Mouse (Mus musculus) liver, embryonic 11.5 days (tissue): ENCODE data around the gene Nab1. TPM values are rescaled to one million over a fixed set of nuclear protein-coding genes. Genes with fewer than 3 reads are reported as not detected.

ENCODE experiments used
- ATAC-seq: fragments of 200-750 bp; cut with Nextera tagmentation; replicated peaks from 2 replicates; pipeline ENCODE4 v1.8.0; 2017; ENCODE audit warnings: moderate number of reproducible peaks, mild to moderate bottlenecking, moderate TSS enrichment, moderate library complexity; ENCODE audit not compliant: low FRiP score
- DNase-seq: peaks from one replicate; pipeline ENCODE4 v3.0.0-alpha.2; 2017; ENCODE audit warnings: low spot score
- H3K27ac ChIP-seq: fragments of 300-500 bp; sonication (generic); 2 replicates; pipeline ENCODE4 v1.5.1; 2014; ENCODE audit warnings: mild to moderate bottlenecking, low read depth, low read length, control low read depth
- H3K27me3 ChIP-seq: fragments of 300-500 bp; sonication (generic); replicated peaks from 2 replicates; pipeline ENCODE4 v1.6.1; 2014; ENCODE audit warnings: low read length, mixed read lengths; ENCODE audit not compliant: control insufficient read depth, insufficient read depth
- H3K36me3 ChIP-seq: fragments of 300-500 bp; sonication (generic); 2 replicates; pipeline ENCODE4 v1.6.1; 2014; ENCODE audit warnings: mild to moderate bottlenecking, low read length, moderate library complexity, mixed read lengths; ENCODE audit not compliant: control insufficient read depth, insufficient read depth
- H3K4me1 ChIP-seq: fragments of 300-500 bp; sonication (generic); replicated peaks from 2 replicates; pipeline ENCODE4 v1.6.1; 2014; ENCODE audit warnings: low read length, mixed read lengths; ENCODE audit not compliant: control insufficient read depth, insufficient read depth
- H3K4me2 ChIP-seq: fragments of 300-500 bp; sonication (generic); 2 replicates; pipeline ENCODE4 v1.6.1; 2014; ENCODE audit warnings: mild to moderate bottlenecking, control low read depth, moderate library complexity
- H3K4me3 ChIP-seq: fragments of 300-500 bp; sonication (generic); 2 replicates; pipeline ENCODE4 v1.5.1; 2014; ENCODE audit warnings: low read depth, low read length, control low read depth
- H3K9ac ChIP-seq: fragments of 300-500 bp; sonication (generic); 2 replicates; pipeline ENCODE4 v1.6.1; 2014; ENCODE audit warnings: low read depth, low read length, control low read depth
- H3K9me3 ChIP-seq: fragments of 300-500 bp; sonication (generic); 2 replicates; pipeline ENCODE4 v1.6.1; 2016; ENCODE audit warnings: low read length, inconsistent platforms, mixed read lengths; ENCODE audit not compliant: control insufficient read depth
- WGBS: fragments of 180-500 bp; shearing (Covaris S2); extraction: QIAGEN DNeasy Blood & Tissue Kit; methylation state at CpG from one replicate; pipeline ENCODE4 v1.1.7; 2014; 5-methylcytosine and 5-hydroxymethylcytosine counted together
- polyA plus RNA-seq: library from polyadenylated mRNA; unstranded; fragments of >200 nt; fragmentation: Nextera tagmentation; extraction: Ambion mirVana; gene quantifications from 2 replicates; pipeline ENCODE4 v1.2.1, GENCODE M21; 2014

Nab1 gene
- polyA plus RNA-seq, 1 experiment from 2014 or later = 20.5 TPM

DNA sequence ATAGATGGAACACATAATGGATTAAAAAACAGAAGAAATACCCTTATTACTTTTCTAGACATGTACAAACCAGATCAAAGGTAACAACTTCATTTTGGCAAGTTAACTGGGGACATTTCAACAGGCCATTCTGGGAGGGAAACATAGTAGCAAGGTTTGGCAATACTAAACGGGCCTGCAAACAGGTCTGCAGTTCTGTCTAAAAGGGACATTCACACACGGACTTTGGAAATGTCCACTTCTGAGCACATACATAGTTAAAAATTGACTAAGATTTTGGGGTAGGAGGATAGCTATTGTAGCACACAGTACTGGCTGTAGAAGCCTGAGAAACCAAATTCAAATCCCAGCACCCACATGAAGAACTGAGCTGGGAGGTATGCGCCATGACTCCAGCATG, 34.6 kb downstream of the Nab1 start:
- 80% methylated on average over 3 of the region's 3 CpGs for WGBS
- no peaks in the 10 kb centered on the region for H3K9me3 ChIP-seq
- DNase-seq (no peak), ATAC-seq (no peak; the same call in 1 of the 2 replicates)
- H3K4me3 ChIP-seq = no peak overlapping the region
- H3K27me3 ChIP-seq = no peaks in the 10 kb centered on the region
- H3K4me2 ChIP-seq = no peak overlapping the region
- H3K36me3 ChIP-seq = no peaks in the 10 kb centered on the region; the same call in 1 of the 2 replicates
- no peak overlapping the region for H3K27ac ChIP-seq
- no peak overlapping the region for H3K9ac ChIP-seq
- peaks cover 9% of the 10 kb centered on the region; the same call in 1 of the 2 replicates for H3K4me1 ChIP-seq

GRCm38 (mm10) chr1:52465264-52465663, 35.2 kb downstream of the Nab1 start:
- no peak overlapping the region for H3K27ac ChIP-seq
- H3K27me3 ChIP-seq = no peaks in the 10 kb centered on the region
- no peak overlapping the region for H3K9ac ChIP-seq
- H3K36me3 ChIP-seq = no peaks in the 10 kb centered on the region; the same call in 1 of the 2 replicates
- H3K4me1 ChIP-seq = peaks cover 9% of the 10 kb centered on the region; the same call in 1 of the 2 replicates
- WGBS = 84% methylated on average over 3 of the region's 3 CpGs
- no peak for ATAC-seq
- no peak overlapping the region for H3K4me2 ChIP-seq
- no peak for DNase-seq
- H3K9me3 ChIP-seq = no peaks in the 10 kb centered on the region
- no peak overlapping the region for H3K4me3 ChIP-seq

DNA sequence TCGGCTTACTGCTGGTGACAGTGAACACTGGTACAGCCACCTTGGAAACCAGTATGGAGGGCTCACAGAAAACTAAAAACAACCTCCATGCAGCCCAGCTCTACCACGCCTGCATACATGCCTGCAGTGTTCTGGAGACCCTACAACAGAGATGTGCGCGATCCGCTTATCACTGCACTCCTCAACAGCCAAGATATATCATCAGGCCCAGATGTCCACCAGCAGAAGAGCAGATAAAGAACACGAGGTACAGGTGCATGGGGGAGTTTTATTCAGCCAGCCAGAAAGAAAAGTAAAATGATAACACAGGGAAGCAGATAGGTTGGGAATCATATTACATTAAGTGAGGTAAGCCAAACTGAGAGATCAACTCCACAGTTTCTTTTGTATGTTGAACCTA, 37.2 kb downstream of the Nab1 start:
- WGBS = 62% methylated on average over 6 of the region's 6 CpGs
- peaks cover 3% of the 10 kb centered on the region; the same call in 1 of the 2 replicates for H3K36me3 ChIP-seq
- ATAC-seq (peak; percentile 58; the same call in 1 of the 2 replicates), DNase-seq (no peak)
- no peak overlapping the region for H3K9ac ChIP-seq
- no peak overlapping the region for H3K27ac ChIP-seq
- no peaks in the 10 kb centered on the region for H3K27me3 ChIP-seq
- H3K9me3 ChIP-seq = no peaks in the 10 kb centered on the region
- peaks cover 9% of the 10 kb centered on the region; the same call in 1 of the 2 replicates for H3K4me1 ChIP-seq
- H3K4me3 ChIP-seq = no peak overlapping the region
- no peak overlapping the region for H3K4me2 ChIP-seq

DNA sequence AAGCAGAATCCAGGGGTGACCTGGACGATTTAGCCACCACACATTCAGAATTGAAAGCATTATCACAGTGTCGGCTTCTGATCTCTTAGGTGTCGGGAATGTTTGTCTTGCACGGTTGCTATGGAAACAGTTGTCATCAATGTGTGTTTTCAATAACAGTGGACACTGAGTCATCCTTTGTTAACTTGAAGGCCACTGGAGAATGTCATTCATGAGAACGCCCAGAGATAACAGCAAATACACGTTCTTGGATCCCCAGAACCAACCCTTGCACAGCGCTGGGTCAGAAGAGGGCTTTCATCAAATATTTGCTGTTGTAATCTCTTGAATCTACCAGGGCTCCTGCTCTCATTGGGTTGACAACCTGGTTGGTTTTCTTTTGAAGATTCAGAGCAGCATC, 43.9 kb downstream of the Nab1 start:
- Histone ChIP-seq H3K27ac (no peak overlapping the region), H3K9ac (no peak overlapping the region), H3K27me3 (no peaks in the 10 kb centered on the region), H3K9me3 (no peaks in the 10 kb centered on the region), H3K4me2 (no peak overlapping the region), H3K36me3 (peaks cover 3% of the 10 kb centered on the region; the same call in 1 of the 2 replicates), H3K4me1 (peaks cover 4% of the 10 kb centered on the region), H3K4me3 (no peak overlapping the region)
- 66% methylated on average over 7 of the region's 7 CpGs for WGBS
- DNase-seq = no peak
- no peak for ATAC-seq

DNA sequence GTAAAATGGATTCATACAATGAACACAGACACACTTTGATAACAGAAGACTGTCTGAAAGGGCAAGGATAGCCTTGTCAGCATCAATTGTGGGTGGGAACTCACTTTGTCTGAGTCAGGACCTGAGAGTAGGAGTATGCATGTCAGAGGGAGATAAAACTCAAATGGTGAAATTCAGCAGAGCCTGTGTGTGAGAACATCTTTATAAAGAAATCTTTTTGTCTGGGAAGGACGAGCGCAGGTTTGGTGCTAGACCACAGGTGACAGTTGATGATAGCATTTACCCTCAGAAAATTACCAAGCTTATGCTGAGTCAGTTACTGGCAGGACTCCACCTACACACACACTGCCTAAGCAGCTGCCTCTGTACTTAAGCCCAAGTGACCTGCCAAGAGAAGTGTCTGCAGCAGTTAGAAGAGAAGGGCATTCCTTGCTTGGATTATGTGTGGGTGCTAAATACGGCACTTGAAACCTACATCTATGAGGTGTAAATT, 45.9 kb downstream of the Nab1 start:
- H3K9me3 ChIP-seq = no peaks in the 10 kb centered on the region
- 54% methylated on average over 3 of the region's 3 CpGs for WGBS
- H3K9ac ChIP-seq = no peak overlapping the region
- ATAC-seq = peak; percentile 94
- H3K27me3 ChIP-seq = no peaks in the 10 kb centered on the region
- H3K4me1 ChIP-seq = peaks cover 4% of the 10 kb centered on the region
- H3K4me2 ChIP-seq = no peak overlapping the region
- no peak overlapping the region for H3K27ac ChIP-seq
- no peak overlapping the region for H3K4me3 ChIP-seq
- DNase-seq = no peak
- peaks cover 3% of the 10 kb centered on the region; the same call in 1 of the 2 replicates for H3K36me3 ChIP-seq

- no peak overlapping the region for H3K4me3 ChIP-seq
- ATAC-seq (no peak), DNase-seq (no peak)
- H3K9me3 ChIP-seq = no peaks in the 10 kb centered on the region
- peaks cover 4% of the 10 kb centered on the region for H3K4me1 ChIP-seq
- no peaks in the 10 kb centered on the region for H3K27me3 ChIP-seq
- H3K9ac ChIP-seq = no peak overlapping the region
- H3K27ac ChIP-seq = no peak overlapping the region
- H3K36me3 ChIP-seq = no peaks in the 10 kb centered on the region
- 75% methylated on average over 1 of the region's 1 CpGs for WGBS
- no peak overlapping the region for H3K4me2 ChIP-seq
Observed at GRCm38 (mm10) chr1:52451360-52451759, 49.1 kb downstream of the Nab1 start.

- Histone ChIP-seq H3K4me2 (no peak overlapping the region), H3K9ac (no peak overlapping the region), H3K9me3 (no peaks in the 10 kb centered on the region), H3K4me3 (no peak overlapping the region), H3K27ac (no peak overlapping the region), H3K36me3 (no peaks in the 10 kb centered on the region), H3K27me3 (no peaks in the 10 kb centered on the region), H3K4me1 (no peaks in the 10 kb centered on the region)
- ATAC-seq (no peak), DNase-seq (no peak)
- WGBS = 58% methylated on average over 6 of the region's 6 CpGs
Observed at GRCm38 (mm10) chr1:52435856-52436255, 64.6 kb downstream of the Nab1 start.

- no peaks in the 10 kb centered on the region for H3K36me3 ChIP-seq
- ATAC-seq = 0 out of 2 replicates have a peak, but pooled peaks have one; percentile 43
- no peak overlapping the region for H3K4me3 ChIP-seq
- no peaks in the 10 kb centered on the region for H3K9me3 ChIP-seq
- WGBS = 59% methylated on average over 4 of the region's 4 CpGs
- H3K27ac ChIP-seq = no peak overlapping the region
- H3K9ac ChIP-seq = no peak overlapping the region
- DNase-seq = no peak
- no peaks in the 10 kb centered on the region for H3K4me1 ChIP-seq
- H3K4me2 ChIP-seq = no peak overlapping the region
- H3K27me3 ChIP-seq = no peaks in the 10 kb centered on the region
Observed at GRCm38 (mm10) chr1:52434085-52434484, 66.4 kb downstream of the Nab1 start.

DNA sequence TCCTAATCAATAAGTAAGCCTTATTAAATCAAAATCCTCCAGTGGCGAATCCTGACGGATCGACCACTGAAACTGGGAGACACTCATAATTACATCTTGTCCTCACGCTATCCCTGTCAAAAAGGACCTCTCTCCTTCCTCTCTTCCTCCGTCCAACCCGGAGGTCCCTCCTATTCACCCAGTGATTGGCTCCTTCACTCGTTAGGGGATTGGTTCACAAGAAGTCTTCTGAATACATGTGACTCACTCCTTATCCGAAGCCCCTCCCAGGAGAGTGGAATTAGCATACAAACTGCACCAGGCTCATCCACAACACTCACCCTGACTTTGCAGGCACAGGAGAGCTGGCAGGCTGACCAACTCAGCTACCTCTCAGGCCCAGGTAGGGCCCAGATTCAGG, 68.7 kb downstream of the Nab1 start:
- no peaks in the 10 kb centered on the region for H3K9me3 ChIP-seq
- no peaks in the 10 kb centered on the region for H3K4me1 ChIP-seq
- no peak overlapping the region for H3K9ac ChIP-seq
- ATAC-seq (no peak), DNase-seq (no peak)
- H3K4me2 ChIP-seq = no peak overlapping the region
- no peaks in the 10 kb centered on the region for H3K27me3 ChIP-seq
- H3K27ac ChIP-seq = no peak overlapping the region
- 78% methylated on average over 8 of the region's 8 CpGs for WGBS
- no peaks in the 10 kb centered on the region for H3K36me3 ChIP-seq
- H3K4me3 ChIP-seq = no peak overlapping the region
